Mouse (Mus musculus) heart, postnatal 0 days (tissue): ENCODE data around the gene Rbm33.

ENCODE experiments used
- CTCF ChIP-seq: IDR thresholded peaks from 2 replicates; pipeline ENCODE4 v1.5.1; 2016; ENCODE audit warnings: antibody characterized with exemption, control low read depth, low read depth
- EP300 ChIP-seq: IDR thresholded peaks from 2 replicates; pipeline ENCODE4 v1.6.1; 2016; ENCODE audit warnings: antibody characterized with exemption, low read depth

DNA sequence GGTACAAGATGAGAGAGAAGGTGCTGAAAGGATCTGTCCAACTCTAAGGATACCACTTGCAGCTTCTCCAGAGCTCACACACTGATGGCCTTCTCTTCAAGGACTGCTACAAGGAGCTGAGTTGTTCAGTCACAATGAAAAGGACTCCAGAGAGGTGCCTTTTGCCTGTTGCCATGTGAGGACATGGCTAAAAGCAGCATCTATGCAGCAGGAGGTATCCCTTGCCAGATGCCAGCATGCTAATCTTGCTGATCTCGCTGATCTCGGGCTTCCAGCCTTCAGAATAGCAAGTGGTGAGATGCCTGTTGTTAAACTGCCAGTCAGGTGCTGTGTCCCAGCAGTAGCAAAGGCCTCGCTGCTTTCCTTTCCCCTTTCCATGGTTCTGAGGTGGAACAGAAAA lies 27.8 kb upstream of the Rbm33 start:
- no peak for TF ChIP-seq EP300
- no peak for TF ChIP-seq CTCF
